Mouse (Mus musculus) 3134 (cell line): ENCODE data around the gene Neurl3.

ENCODE experiments used
- DNase-seq: peaks from one replicate; pipeline ENCODE4 v3.0.0-alpha.2; 2011; ENCODE audit warnings: low spot score; ENCODE audit not compliant: insufficient read length; ENCODE audit errors: extremely low read depth

Neurl3 gene

GRCm38 (mm10) chr1:36224648-36225047, 49.8 kb downstream of the Neurl3 start:
- no peak for DNase-seq
